Mouse (Mus musculus) CD8-positive naive resting alpha-beta T cell, adult 2 months (primary cell): Measurements from ENCODE around the gene Denr.

Experiments used
- DNase-seq, 2 experiments: peaks; one replicate each; pipeline ENCODE4 v3.0.0; 2022; ENCODE audit warnings: low read depth in 2 of 2, low spot score in 2 of 2

Gene Denr

DNA sequence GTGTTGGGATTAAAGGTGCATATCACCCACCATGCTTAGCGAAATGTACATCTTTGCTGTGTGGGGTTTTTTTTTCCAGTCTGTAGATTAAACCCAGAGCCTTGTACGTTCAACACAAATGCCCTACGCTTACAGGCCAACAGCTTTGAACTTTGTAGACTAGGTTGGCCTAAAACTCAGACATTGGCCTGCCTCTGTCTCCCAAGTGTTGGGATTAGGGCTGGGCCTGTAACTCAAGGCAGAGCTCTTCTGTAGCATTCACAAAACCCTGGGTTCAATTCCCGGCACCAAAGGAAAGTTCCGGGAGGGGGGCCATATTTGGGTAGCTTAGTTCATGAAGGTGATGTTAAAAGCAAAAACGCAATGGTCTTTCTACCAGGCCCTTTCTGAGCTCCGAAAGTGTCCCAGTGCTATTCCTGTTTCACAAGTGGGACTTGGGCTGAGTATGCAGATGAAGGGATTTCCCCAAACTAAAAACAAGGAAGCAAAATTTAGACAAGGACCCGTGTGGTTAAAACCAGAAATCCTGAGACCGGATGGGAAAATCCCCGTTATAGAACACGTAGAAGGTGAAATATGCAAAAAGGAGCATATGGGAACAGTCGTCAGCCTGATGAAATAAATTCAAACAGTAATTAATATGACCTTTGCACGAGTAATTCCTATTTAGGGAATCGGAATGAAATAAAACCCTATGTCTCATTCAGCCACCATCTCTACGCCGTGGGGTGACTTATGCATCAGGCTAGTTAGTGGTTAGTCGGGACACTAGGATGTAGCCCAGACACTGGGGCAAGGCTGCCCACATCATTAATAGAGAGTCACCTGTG, 614 bp upstream of the Denr start:
- DNase-seq: no peak

DNA sequence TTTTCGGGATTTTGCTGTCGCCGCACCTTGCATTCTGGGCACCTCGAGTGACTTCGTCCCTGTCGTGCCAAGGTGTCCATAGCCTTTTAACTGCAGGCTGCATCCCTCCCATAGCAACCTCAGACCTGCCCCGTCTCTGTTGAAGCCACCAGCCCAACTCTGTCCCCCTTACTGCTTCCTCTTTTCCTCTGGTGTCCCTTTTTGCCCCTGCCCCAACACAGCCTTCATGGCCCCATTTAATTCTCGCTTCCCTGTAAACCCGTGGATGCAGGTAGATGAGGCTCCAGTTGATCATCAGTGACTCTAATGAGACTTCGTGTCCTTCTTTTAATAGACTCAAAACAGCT, 629 bp downstream of the Denr start:
- no peak for DNase-seq

DNA sequence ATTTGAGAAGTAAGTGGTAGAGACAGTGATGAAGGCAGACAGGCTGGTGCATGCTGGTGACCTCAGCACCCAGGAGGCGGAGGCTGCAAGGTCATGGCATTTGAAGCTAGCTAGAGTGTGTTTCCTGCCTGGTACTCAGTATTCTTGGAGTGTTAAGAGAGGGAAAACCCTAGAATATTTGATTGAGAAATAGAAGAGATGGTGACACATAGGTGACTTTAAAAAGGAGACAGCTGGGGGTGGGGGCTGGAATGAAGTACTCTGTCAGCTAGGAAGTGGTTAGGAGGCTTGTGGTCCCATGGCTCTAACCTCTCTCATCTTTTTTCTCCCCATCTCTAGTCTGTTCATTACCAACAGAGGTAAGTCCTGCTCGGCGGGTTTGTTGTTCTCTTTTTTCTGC, 7.9 kb downstream of the Denr start:
- peak; percentile 34 to 63 for DNase-seq

DNA sequence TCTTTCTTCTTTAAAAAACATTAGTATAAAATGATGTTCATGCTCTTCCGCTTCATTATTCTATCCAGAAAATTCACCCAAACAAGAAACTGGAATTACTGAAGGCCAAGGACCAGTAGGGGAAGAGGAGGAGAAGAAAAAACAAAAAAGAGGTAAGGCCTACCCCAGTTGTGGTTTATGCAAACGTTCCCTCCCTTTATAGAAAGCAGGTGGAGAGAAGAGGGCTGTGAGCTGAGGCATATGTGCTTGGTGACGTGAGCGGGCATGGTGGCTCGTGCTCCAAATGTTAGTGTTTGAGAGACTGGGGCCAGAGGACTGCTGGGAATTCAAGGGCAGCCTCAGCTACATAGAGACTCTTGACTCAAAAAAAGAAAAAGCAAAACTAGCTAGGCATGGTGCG, 15.1 kb downstream of the Denr start:
- no peak for DNase-seq

DNA sequence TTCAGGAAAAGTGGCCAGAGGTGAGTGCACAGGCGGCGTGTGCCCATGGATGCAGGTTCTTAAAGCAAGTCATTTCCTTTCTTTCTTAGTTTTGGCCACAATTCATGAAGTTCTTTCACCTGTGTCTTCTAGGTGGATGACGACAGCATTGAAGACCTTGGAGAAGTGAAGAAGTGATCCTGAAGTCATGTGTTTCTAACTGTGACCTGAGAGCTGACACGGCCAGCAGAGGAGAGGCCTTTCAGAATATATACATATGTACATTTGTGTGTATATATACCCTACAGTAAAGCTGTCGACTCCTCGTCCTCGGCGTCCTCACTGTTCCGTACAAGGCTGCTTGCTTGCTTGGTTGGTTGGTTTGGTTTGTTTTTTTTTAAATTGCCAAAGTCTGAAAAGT, 20.1 kb downstream of the Denr start, which contains the start of gene Gm43518:
Gene Gm43518, plus strand, starts transcription at position 301 of the 400 bp plus-strand sequence.
- no peak for DNase-seq

DNA sequence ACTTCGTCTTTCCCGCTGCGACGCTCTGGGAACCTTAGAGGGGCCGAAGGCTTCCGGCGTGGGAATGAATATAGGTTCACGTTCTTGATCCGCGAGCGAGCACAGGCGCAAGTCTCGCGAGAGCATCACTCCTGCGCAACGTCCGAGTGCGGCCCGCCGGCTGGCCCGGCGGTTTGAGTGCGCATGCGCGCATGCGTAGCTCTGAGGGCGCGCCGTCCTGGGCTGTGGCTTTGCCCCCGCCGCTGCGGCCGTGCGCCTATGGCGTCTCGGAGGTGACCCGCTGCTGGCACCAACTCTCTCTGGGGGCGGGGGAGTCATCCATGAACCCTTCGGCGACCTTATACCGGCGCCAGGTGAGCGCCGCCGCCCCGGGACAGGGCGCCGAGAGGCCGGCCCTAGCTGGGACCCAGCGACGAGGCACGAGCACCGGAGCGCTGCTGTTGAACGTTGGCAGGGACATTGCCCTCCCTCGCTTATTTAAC, 23.6 kb downstream of the Denr start, which contains the start of gene Ccdc62:
Gene Ccdc62, plus strand, starts transcription at position 172 of the 482 bp plus-strand sequence.
- DNase-seq: peak; percentile 83 to 84

DNA sequence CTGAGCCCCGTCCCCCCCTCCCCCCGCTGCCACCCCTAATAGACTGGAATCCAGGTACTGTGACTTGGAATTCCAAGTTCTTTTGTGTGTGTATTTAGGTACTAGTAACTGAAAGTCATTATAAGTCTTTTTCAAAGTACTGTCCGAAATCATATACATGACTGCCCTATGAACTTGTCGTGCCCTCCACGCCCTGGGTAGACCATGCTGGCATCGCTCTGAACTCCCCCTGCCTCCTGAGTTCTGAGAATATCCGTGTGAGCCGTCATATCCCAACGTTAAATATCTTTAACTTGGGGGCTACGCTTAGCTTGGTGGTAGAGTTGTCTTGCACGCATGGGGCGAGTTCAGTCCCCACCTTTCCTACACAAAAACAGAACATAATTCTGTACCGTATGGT, 24.2 kb downstream of the Denr start:
- no peak for DNase-seq

DNA sequence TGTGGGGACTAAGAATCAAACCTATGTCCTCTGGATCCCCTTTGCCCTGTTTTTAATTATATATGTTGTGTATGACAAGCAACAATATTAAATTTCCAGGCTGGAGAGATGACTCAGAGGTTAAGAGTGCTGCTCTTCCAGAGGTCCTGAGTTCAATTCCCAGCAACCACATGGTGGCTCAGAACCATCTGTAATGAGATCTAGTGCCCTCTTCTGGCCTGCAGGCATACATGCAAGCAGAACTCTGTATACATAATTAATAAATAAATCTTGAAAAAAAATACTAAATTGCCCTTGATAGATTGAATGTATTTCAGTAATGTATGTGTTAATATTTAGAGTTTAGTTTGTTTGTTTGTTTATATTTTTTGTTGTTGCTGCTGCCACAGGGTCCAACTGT, 26.0 kb downstream of the Denr start:
- no peak for DNase-seq

DNA sequence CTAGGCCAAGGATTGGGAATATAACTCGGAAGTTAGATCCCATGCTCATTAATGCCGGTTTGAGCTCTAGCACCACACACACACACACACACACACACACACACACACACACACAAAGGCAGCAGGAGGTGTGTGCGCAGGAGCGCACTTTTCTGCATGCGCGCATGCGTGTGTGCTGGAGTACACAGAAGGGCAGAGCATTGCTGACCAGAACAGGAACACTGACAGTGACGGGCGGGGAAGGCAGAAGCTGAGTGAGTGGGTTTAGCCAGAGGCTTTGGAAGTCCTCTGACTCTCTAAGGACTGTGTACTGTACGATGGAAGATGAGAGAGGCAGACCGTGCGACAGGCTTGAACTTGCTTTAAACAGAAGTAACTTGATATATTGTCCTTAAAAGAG, 26.6 kb downstream of the Denr start:
- no peak for DNase-seq

DNA sequence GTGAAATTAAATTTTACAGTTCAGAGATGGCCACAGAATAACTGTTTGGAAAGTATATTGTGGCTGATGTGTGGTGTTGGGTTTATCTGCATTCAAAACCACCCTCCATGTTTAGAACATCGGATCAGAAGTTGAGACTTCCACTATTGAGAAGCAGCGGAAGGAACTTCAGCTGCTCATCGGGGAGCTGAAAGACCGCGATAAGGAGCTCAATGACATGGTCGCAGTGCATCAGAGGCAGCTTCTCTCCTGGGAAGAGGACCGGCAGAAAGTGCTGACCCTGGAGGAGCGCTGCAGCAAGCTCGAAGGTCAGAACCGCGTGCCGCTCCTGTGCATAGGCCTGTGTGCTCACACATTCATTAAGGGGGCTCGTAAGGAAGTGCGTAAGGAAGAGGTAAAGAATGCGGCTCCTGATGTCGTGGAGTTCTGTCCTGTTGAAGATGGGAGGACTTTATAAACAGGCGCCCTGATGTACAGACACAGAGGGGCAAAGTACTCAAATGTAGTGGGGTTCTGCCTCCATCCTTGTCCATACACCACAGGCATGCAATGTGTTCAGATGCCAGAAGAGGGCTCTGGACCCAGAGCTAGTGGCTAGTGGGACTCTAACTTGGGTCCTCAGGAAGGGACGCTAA, 27.1 kb downstream of the Denr start:
- DNase-seq: no peak

DNA sequence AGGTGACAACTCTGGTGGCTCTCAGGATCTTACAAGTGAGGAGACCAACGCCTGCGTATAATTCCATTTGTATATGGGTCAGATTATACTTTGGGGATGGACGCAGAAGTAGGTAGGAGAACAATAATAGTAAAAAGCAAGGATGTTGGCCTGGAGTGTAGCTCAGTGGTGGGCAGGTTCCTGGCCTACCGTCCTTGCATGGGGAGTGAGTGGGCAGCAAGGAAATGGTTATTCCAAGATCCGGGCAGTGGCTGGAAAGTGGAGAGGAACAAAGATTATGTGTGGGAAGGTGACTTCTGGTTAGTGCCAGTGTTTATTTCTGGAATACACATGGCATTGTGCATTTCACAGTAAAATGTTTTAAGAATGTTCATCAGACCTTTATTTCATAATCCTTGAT, 29.0 kb downstream of the Denr start:
- no peak for DNase-seq

DNA sequence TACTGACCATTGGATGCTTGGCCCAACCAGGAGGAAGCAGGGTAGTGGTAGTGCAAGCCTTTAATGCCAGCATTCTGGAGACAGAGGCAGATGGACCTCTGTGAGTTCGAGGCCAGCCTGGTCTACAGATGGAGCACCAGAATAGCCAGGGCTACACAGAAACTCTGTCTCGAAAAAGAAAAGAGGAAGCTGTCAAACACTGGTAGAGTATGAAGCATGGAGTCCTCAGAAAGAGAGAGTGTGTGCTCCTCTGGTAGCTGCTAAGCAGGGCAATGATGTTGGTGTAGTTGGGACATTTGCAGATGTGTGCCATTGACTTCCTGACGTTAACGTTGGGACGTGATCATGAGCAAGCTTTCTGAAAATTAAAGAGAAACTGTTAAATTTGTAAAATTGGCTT, 31.5 kb downstream of the Denr start:
- DNase-seq: no peak

DNA sequence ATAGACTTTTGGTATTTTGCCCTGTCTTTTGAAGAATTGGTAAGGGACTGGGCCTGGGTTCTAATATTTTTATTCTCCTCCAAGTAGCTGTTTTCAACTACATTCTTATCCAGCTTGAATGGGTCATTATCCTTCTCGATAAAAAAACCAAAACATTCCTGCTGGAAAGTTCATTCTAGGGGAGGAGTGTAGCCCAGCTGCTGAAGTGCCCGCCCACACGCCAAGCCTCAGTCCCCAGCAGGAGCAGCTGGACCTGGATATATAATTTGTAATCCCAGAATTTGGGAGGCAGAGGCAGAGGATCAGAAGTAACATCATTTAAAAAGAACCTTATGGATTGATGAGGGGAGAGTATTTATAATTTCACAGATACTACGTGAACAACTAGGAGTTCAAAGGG, 39.6 kb downstream of the Denr start:
- no peak for DNase-seq

DNA sequence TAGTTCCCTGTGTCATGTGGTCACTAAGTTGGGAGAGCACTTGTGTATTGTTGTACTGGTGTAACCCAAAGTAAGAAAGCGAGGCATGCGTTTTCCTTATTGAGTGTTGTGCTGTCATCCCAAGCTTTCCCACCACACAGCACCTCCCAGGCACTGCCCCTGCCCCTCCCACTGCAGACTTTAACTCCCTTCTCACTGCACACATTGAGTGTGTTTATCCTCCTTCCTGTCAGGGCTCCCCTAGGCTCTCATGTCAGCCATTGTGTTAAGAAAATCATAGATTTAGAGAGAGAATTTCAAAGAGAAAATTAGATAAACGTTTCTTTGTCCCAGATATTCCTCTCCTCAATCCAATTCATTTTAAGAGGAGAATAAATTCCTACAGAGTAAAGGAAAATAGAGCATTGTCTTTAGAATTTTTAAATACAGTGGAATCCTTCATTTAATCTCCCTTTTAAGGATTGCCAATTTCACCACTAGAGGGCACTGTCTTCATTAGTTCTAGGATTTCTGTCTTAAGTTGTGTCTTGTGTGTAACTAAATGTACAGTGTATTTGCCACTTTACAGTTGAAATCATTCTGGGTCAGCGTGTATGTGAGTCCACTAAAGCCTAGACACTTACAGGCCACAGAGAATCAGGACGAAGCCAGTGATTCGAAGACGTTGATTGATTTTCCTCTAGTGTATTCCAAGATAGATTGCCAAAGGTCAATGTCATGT, 40.2 kb downstream of the Denr start:
- DNase-seq: peak; percentile 21 to 58

DNA sequence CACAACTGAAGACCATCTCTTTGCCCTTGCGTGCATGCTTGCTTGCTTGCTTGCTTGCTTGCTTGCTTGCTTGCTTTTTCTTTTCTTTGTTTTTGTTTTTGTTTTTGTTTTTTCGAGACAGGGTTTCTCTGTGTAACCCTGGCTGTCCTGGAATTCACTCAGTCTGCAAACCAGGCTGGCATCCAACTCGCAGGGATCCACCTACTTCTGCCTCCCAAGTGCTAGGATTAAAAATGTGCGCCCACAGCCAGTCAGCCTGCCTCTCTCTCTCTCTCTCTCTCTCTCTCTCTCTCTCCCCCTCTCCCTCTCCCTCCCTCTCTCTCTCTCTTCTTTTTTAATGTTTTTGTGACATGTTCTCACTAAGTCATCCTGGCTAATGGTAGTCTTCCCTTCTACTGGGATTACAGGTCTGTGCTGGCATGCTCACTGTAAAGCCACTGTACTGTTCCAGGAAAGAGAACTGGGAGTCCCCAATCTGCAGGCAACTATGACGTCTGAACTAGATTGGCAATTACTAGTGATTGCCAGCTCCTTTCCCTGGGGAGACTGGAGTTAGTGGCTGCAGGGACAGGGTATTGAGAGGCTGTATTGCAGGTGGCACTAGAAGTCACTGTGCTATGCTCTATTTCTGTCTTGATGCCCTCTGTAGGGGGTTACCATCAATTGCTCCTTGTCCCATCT, 45.5 kb downstream of the Denr start:
- no peak for DNase-seq

DNA sequence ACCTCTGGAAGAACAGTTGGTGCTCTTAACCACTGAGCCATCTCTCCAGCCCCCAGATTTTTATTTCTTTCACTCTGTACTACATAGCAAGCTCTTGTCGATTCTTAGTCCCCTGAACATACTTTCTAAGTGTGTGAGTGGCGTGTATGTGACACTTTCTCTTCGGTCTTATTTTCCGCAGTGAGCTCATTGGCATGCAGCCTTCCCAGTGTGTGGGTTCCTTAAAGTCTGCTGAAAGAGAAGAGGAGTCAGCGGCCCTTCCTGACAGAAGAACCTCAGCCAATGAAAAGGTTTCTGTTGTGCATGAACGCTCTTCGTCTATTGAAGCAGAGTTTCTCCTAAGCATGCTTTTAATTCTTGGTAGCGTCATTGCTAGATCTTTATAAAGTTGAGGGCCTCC, 50.2 kb downstream of the Denr start:
- no peak for DNase-seq

DNA sequence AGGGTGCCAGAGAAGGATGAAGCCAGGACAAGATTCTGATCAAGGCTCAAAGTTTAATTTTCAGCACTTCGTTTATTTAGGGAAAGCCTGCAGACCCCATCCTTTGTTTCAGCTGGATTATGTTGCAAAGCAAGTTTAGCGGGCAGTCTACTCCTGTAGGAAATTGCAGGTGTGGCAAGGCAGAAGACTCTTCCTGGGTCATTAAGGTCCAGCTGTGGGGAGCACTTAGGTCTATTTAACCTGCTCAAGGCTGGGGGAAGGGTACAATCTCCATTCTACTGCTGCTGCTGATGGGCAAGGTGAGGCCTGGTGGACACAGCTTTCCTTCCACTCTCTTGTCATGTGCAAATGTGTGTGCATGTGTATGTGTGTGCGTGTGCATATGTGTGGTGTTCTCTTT, 52.0 kb downstream of the Denr start:
- no peak for DNase-seq

DNA sequence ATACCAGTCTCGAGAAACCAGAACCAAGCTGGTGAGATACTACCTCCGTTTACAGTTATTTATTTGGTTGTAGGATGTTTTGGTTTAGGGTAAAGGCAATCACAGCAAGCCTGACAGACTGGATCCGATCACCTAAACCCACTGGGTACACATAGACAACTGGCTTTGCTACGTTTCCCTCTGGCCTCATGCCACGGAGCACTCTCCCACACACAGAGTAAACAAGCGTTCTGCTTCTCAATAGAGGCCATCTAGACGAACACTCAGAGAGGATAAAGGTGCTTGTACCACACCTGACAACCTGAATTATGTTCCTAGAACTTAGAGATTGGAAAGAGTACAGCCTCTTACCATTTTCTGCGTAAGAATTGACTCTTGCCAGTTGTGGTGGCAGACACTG, 53.2 kb downstream of the Denr start:
- DNase-seq: no peak

DNA sequence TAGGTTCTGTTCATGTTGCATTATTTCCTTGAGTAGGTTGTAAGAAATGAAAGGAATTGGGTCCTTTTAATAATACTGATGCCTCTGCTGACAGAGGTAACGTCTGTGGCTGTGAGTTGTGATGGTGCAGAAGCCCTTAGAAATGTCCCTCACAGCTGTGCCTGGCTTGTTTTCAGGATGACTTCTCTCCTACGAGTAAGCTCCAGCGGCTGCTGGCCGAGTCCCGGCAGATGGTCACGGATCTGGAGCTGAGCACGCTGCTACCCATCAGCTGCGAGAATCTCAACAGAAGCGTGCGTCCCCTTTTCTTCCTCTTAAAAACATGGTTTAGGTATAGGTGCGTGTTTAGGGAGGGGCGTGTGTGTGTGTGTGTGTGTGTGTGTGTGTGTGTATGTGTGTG, 54.1 kb downstream of the Denr start:
- DNase-seq: no peak

DNA sequence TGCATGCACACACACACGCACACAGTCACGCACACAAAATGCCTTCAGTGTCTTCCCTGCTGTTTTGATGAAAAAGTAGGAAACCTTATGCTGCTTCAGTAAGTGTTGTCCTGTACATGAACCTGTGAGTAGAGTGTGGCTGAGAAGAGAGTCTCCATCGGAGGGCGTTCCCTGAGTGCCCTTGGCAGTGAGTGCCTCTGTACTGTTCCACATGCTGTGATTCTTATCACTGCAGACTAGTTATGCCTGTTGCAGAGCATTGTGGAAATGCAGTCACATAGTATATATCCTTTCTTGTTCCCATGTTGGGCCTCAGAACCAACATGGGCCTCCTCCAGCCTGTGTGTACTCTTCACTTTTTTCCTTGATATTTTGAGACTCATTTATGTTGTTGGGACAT, 57.2 kb downstream of the Denr start:
- no peak for DNase-seq

DNA sequence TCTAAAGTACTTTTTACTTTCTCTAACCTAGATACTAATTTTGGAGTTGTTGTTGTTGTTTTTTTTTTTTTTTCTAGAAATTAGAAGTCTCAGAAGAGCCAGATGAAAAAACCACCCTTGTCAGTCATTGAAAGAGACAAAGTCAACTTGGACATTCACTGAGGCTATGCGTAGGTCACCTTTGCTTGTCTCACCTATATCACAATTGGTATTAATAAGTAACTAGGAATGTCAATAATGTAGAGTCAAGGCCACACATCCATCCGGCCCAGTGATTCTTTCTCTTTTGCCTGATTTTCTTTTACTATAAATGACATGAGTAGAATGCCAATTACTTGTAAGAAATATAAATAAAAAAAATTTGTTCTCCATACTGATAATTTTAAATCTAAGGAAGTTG, 59.8 kb downstream of the Denr start:
- DNase-seq: no peak
